Mouse (Mus musculus): Measurements from ENCODE around the gene Rnft2. TPM values are rescaled to one million over a fixed set of nuclear protein-coding genes. Genes with fewer than 3 reads are reported as not detected.
A peak's percentile ranks its signal among the peaks of the same experiment; 100 is the strongest.

Gene Rnft2
- polyA plus RNA-seq, 1 experiment: 8.0 TPM

DNA sequence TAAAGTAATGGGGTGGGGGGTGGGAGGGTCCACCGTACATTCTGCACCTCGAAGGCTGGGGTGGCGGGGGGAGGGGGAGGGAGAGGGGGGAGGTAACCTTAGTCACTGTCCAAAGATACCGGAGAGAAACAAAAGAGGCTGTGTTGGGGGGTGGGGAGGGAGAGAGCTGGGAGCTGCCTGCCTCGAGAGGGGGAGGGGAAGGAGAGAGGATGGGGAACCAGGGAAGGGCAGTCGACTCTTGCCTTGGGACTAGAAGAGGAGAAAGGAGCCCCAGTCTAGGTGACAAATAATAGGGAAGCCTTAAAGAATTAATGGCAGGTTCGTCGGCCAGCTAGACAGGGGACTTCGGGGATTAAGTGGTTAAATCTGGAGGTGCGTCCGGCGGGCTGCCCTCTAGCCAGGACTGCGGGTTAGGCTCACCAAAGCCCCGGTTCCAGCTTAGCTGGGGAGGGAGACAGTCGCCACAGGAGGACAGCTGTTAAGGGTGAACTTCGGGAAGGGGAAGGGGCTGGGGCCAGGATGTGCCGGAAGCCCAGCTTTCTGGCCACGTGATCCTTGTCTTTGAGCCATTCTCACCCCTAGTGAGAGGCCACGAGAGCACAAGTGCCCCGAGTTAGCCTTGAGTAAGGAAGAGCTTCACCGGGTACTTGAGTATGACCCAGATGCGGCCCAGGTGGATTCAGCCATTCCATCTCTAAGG is 70.5 kb downstream of the Rnft2 start:
- Histone ChIP-seq H3K4me1 (ENCODE audit: control insufficient read depth, insufficient read depth, low read length) (peaks cover 14% of the 10 kb centered on the region), H3K27ac (ENCODE audit: control insufficient read depth, insufficient read depth, low read depth, low read length) (no peak overlapping the region), H3K36me3 (ENCODE audit: control insufficient read depth, insufficient read depth, low read length) (no peaks in the 10 kb centered on the region), H3K4me3 (ENCODE audit: control insufficient read depth, low read depth, low read length) (no peak overlapping the region), H3K27me3 (ENCODE audit: control insufficient read depth, insufficient read depth, low read length) (peaks cover 1% of the 10 kb centered on the region)
- TF ChIP-seq POLR2A (IDR thresholded peaks at IDR 0.05; ENCODE audit: control insufficient read depth, low read depth, low read length) (no peak), CTCF (IDR thresholded peaks at IDR 0.05; ENCODE audit: control insufficient read depth, insufficient read depth, insufficient replicate concordance, low read depth, low read length) (no peak)

- Histone ChIP-seq H3K27ac (ENCODE audit: control insufficient read depth, insufficient read depth, low read depth, low read length) (no peak overlapping the region), H3K36me3 (ENCODE audit: control insufficient read depth, insufficient read depth, low read length) (no peaks in the 10 kb centered on the region), H3K4me3 (ENCODE audit: control insufficient read depth, low read depth, low read length) (no peak overlapping the region), H3K27me3 (ENCODE audit: control insufficient read depth, insufficient read depth, low read length) (peaks cover 4% of the 10 kb centered on the region), H3K4me1 (ENCODE audit: control insufficient read depth, insufficient read depth, low read length) (peaks cover 14% of the 10 kb centered on the region)
- no peak for TF ChIP-seq POLR2A (IDR thresholded peaks at IDR 0.05; ENCODE audit: control insufficient read depth, low read depth, low read length)
- TF ChIP-seq CTCF (IDR thresholded peaks at IDR 0.05; ENCODE audit: control insufficient read depth, insufficient read depth, insufficient replicate concordance, low read depth, low read length): no peak
These were observed 72.7 kb downstream of the Rnft2 start for GRCm38 (mm10) chr5:118172078-118172723.

- H3K27me3 ChIP-seq (ENCODE audit: control insufficient read depth, insufficient read depth, low read length): peaks cover 4% of the 10 kb centered on the region
- H3K36me3 ChIP-seq (ENCODE audit: control insufficient read depth, insufficient read depth, low read length): no peaks in the 10 kb centered on the region
- H3K4me1 ChIP-seq (ENCODE audit: control insufficient read depth, insufficient read depth, low read length): peaks cover 14% of the 10 kb centered on the region
- TF ChIP-seq CTCF (IDR thresholded peaks at IDR 0.05; ENCODE audit: control insufficient read depth, insufficient read depth, insufficient replicate concordance, low read depth, low read length): no peak
- no peak for TF ChIP-seq POLR2A (IDR thresholded peaks at IDR 0.05; ENCODE audit: control insufficient read depth, low read depth, low read length)
- no peak overlapping the region for H3K4me3 ChIP-seq (ENCODE audit: control insufficient read depth, low read depth, low read length)
- no peak overlapping the region for H3K27ac ChIP-seq (ENCODE audit: control insufficient read depth, insufficient read depth, low read depth, low read length)
These were observed 73.3 kb downstream of the Rnft2 start for GRCm38 (mm10) chr5:118171665-118172064.

DNA sequence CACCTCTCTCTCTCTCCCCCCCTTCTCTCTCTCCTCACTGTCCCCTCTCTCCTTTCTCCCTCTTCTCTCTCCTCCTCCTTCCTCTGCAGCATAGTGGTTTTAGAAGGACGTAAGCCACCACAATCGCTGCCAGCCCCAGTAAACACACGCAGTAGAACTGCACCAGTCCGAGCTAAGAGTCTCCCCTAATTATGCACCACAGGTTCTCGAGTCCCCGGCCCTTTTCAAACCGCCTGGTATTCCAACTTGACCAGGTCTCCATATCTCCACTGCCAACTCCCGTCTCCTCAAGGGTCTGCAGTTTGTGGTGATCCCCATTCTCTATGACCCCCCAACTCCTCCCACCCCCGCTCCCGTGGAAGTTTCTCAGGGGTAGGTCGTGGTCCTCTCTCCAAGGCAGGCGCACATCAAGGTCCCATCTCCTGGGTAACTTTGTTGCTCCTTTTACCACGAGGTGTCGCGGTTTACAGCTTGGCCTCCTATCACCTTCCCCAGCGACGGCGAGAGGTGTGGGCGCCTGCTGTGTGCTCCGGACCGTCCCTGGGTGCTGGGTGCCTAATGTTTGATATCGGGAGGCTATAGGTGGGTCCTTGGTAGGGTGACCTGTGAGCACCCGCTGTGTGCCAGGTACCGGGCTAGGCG is 73.9 kb downstream of the Rnft2 start:
- H3K27ac ChIP-seq (ENCODE audit: control insufficient read depth, insufficient read depth, low read depth, low read length): no peak overlapping the region
- H3K4me3 ChIP-seq (ENCODE audit: control insufficient read depth, low read depth, low read length): no peak overlapping the region
- H3K36me3 ChIP-seq (ENCODE audit: control insufficient read depth, insufficient read depth, low read length): no peaks in the 10 kb centered on the region
- peaks cover 14% of the 10 kb centered on the region for H3K4me1 ChIP-seq (ENCODE audit: control insufficient read depth, insufficient read depth, low read length)
- TF ChIP-seq CTCF (IDR thresholded peaks at IDR 0.05; ENCODE audit: control insufficient read depth, insufficient read depth, insufficient replicate concordance, low read depth, low read length) (no peak), POLR2A (IDR thresholded peaks at IDR 0.05; ENCODE audit: control insufficient read depth, low read depth, low read length) (no peak)
- peaks cover 4% of the 10 kb centered on the region for H3K27me3 ChIP-seq (ENCODE audit: control insufficient read depth, insufficient read depth, low read length)

- no peak overlapping the region for H3K27ac ChIP-seq (ENCODE audit: control insufficient read depth, insufficient read depth, low read depth, low read length)
- no peaks in the 10 kb centered on the region for H3K36me3 ChIP-seq (ENCODE audit: control insufficient read depth, insufficient read depth, low read length)
- H3K27me3 ChIP-seq (ENCODE audit: control insufficient read depth, insufficient read depth, low read length): peaks cover 4% of the 10 kb centered on the region
- TF ChIP-seq POLR2A (IDR thresholded peaks at IDR 0.05; ENCODE audit: control insufficient read depth, low read depth, low read length) (no peak), CTCF (IDR thresholded peaks at IDR 0.05; ENCODE audit: control insufficient read depth, insufficient read depth, insufficient replicate concordance, low read depth, low read length) (no peak)
- H3K4me3 ChIP-seq (ENCODE audit: control insufficient read depth, low read depth, low read length): peak overlapping the region; percentile 37; the same call in 1 of the 2 replicates
- H3K4me1 ChIP-seq (ENCODE audit: control insufficient read depth, insufficient read depth, low read length): peaks cover 13% of the 10 kb centered on the region
These were observed 75.4 kb downstream of the Rnft2 start for GRCm38 (mm10) chr5:118169222-118170221.

DNA sequence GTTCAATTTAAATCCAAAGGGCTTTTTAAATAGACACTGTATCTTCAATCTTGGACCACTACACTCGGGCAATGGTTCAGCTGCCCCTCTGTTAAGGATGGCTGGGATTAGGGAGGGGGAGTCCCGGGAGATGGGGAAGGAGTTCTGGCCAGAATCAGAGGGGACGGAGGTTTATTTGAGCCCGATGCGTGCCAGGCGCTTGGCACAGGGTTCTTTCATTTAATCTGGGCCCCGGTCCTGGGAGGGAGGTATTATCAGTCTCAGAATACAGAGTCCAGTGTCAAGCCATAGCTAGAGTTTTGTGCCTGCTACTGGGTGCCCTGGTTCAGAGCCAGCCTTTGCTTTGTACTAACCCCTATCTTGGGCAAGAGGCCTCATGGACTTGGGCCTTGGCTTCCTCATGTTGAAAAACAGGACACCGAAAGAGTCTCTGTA is 77.3 kb downstream of the Rnft2 start:
- TF ChIP-seq POLR2A (IDR thresholded peaks at IDR 0.05; ENCODE audit: control insufficient read depth, low read depth, low read length) (no peak), CTCF (IDR thresholded peaks at IDR 0.05; ENCODE audit: control insufficient read depth, insufficient read depth, insufficient replicate concordance, low read depth, low read length) (no peak)
- H3K4me3 ChIP-seq (ENCODE audit: control insufficient read depth, low read depth, low read length): no peak overlapping the region
- peaks cover 12% of the 10 kb centered on the region for H3K4me1 ChIP-seq (ENCODE audit: control insufficient read depth, insufficient read depth, low read length)
- H3K36me3 ChIP-seq (ENCODE audit: control insufficient read depth, insufficient read depth, low read length): no peaks in the 10 kb centered on the region
- H3K27ac ChIP-seq (ENCODE audit: control insufficient read depth, insufficient read depth, low read depth, low read length): no peak overlapping the region
- peaks cover 4% of the 10 kb centered on the region for H3K27me3 ChIP-seq (ENCODE audit: control insufficient read depth, insufficient read depth, low read length)
